Mouse (Mus musculus): ENCODE results near the gene Slc9a5.

The Slc9a5 gene

DNA sequence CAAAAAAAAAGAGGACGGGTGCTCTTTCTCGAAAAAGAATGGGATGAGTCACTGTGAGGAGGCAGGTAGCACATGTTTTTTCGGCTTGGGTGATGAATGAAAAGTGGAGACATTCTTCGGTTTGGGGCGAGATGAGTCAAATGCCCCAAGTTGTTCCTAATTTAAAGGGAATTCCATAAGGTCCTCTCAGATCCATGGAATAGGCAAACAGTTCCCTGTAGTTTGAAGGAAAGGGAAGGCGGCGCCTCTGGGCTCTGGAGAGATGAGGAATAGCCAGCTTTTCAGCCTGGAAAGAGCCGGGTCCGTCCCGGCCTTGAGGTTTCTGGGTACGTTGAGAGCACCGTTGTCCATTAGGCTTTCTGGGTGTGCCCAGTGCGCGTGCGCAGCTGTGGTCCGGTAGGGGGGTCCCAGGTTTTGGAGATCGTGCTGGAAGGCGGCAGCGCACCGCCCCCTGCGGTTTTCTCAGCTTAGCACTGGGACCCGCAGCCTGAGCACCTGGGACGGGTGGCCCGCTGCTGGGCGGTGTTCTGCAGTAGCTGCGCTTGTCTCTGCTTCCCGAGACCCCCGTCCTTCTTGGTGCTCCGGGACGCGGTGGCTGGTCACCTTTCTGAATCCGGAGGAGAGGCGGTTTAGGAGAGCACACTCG, at the start of gene Slc9a5:
Gene Slc9a5 (plus strand): TSS at position 394 of the 646 bp plus-strand sequence.
- DNase-seq: no peak

DNA sequence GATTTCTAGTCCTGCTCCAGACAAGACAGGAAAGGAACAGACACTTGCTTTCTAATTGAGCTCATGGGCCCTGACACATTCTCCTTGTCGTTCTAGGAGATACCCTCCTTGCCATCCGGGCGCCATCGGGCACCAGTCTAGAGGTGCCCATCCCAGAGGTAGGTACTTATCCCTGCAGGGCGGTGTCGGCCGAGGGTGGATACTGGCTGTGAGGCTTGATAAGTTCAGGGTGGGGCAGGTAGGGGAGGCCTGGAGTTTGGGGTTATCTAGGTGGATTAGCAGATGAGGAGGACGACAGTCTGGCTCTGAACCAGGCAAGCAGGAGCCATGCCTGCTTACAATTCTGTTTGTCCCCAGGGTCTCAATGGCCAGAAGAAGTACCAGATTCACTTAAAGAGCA, 48.7 kb upstream of the Slc9a5 start:
- no peak for DNase-seq

DNA sequence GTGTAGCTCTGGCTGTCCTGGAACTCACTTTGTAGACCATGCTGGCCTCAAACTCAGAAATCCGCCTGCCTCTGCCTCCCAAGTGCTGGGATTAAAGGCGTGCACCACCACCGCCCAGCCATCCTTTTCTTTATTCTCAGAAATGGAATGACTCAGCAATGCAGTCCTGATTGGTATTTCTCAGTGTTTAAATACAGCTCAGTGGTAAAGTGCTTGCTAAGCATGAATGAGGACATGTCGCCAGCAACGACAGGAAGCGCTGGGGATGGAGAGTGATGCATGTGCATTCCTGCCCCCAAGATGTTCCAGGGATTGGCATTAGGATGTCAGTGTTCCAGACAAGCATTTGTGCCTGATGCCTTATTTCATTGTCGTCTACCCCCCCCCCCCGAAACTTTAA, 45.2 kb upstream of the Slc9a5 start:
- DNase-seq: no peak

DNA sequence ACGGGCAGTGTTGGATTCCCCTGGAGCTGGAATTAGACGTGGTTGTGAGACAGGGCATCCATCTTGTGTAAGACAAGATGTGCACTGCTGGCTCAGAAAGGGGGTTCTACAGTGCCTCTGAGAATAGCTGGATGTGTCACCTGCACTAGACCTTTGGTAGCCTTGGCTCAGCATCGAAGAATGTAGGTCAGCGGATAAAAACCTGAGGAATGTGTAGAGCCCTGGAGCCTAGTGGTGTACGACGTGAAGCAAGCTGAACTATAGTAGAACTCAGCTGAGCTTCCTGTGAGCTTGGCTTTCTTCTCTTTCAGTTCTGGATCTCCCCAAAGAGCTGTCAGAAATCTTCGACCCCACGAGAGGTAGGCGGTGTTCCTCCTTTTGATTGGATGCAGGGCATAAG, 44.8 kb upstream of the Slc9a5 start:
- DNase-seq: no peak

- no peak for DNase-seq
Observed at GRCm38 (mm10) chr8:105304325-105305210, 44.1 kb upstream of the Slc9a5 start.

DNA sequence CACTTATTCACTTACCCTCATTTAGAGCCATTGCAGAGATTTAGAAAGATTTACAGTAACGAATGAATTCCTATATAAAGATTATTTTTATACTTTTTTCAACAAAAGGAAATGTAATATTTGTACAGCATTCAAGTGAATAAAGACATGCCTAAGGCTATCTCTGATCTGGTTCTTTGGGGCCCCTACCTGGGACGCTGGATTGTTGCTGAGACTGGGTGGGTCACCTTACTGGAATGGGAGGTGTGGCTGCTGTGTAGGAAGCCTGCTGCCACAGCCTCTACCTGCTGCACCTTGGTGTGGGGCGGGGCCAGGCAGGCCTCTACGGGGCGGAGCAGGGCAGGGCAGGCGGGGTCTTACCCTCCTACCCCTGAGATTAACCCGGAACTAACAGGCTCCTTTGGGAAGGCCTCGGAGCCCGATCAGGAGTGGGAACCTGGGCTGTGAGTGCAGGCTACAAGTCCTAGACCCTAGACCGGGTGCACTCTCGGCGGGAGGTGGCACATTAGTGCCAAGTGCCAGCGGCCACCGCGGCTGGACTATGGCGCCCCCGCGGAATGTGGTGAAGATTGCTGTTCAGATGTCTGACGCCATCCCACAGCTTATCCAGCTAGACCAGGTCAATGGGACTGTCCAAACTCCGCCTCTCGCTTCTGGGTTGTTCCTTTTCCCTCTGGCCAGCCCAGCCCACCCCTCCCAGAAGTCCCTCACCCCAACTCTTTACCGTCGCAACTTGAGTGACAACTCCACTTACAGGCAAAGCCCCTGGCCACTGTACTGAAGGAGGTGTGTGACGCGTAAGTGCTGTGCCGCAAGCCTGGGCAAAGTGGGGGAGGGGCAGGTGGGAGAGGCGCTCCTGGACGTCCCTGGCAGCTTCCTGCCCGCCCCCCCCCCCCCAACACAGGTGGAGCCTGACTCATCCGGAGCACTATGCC, 43.2 kb upstream of the Slc9a5 start, which contains the start of gene Elmo3:
Gene Elmo3 (plus strand): TSS at position 391 of the 935 bp plus-strand sequence.
- DNase-seq: peak; percentile 78

DNA sequence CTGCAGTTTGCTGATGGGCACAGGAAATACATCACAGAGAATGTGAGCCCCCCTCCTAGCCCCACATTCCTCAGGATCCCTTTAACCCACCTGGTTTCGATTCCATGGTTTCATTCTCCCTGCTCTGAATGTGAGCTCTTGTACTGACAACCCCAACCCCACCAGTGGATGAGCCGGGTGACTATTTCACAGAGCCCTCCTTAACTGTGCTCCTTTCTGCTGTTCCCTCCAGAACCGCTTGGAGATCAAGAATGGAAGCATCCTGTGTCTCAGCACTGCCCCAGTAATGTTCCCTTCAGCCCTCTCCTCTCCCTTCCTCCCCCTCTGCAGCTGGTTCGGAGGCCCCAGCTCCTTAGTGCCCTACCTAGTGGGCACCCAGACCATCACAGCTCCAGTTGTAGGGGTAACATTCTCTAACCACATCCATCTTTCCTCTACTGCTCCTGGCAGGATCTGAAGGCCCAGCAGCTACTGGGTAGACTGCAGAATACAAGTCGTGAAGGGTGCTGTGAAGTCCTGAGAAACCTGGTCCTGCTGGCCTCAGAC, 42.4 kb upstream of the Slc9a5 start:
- peak; percentile 49 for DNase-seq

- DNase-seq: peak; percentile 31
Observed at GRCm38 (mm10) chr8:105307670-105308069, 41.0 kb upstream of the Slc9a5 start.

DNA sequence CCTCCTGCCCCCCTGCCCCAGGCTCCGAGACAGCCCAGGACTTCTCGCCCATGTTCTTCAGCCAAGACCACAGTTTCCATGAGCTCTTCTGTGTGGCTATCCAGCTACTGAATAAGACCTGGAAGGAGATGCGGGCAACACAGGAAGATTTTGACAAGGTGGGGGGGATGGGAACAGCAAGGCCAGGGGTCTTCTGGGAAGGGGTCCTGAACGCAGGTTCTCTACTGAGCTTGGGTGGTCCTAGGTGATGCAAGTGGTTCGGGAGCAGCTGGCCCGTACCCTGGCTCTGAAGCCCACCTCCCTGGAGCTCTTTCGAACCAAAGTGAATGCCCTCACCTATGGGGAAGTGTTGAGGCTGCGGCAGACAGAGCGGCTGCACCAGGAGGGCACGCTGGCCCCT, 40.2 kb upstream of the Slc9a5 start:
- DNase-seq: peak; percentile 36

DNA sequence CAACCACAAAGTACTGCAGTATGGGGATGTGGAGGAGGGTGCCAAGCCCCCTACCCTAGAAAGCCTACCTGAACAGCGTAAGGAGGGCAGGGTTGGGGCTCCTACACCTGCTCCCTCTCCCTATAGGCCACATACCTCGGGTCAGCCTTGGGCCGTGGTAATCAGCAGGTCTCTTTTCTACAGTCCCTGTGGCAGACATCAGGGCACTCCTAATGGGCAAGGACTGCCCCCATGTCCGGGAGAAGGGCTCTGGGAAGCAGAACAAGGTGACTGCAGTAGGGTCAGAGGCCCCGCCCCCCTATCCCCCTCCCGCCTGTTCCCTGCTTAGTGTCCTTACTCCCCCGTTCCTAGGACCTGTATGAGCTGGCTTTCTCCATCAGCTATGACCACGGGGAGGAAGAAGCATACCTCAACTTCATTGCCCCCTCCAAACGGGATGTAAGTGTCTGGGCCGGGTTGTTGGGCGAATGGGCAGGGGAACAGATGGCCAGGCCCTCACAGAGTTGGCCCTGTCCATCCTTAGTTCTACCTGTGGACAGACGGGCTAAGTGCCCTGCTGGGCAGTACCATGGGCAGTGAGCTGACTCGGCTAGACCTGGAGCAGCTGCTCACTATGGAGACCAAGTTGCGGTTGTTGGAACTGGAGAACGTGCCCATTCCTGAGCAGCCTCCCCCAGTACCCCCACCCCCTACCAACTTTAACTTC, 39.3 kb upstream of the Slc9a5 start:
- DNase-seq: peak; percentile 90

- DNase-seq: peak; percentile 49
Observed at GRCm38 (mm10) chr8:105310118-105310517, 38.5 kb upstream of the Slc9a5 start.

DNA sequence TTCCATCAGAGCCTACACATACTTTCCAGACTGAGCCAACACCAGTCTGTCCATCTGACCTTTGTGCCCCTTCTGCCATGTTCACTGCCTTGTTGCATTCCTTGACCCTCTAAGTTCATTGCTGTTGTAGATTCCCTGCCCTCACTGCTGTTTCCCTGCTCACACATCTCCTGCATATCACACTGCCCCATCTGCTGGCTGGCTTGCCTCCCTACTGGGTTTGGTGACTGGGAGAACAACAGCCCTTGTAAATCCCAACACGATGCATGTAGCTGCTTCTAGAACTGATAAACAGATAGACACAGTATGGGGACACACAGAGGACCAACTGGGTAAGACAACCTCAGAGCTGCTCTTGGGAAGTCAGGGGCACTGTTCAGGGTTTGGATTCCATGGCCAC, 36.9 kb upstream of the Slc9a5 start:
- DNase-seq: no peak

DNA sequence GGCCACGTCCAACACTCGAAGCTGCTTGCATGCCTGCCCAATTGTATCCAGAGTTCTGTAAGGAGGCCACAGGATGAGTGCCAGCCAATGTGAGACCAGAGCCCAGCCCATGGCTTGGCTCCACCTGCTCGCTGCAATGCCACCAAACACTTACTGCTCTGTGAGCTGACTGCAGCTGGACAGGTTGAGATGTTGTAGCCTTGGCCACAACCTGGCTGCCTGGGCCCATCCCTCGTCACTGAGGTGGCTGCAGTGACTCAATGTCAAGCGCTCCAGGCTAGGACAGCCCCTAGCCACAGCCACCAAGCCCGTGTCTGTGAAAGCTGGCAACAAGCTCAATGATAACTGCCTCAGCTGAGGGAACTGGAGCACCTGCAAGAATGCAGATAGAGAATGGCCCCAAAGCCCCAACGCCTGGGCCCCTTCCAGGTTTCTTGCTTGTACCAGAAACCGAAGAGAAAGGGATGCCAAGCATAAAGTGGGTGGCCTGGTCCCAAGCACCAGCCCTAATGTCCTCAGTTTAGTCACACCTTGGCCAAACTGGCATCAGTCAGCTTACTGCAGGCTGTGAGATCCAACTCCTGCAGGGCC, 35.7 kb upstream of the Slc9a5 start:
- DNase-seq: peak; percentile 39

GRCm38 (mm10) chr8:105313622-105314402, 34.8 kb upstream of the Slc9a5 start:
- DNase-seq: no peak

- peak; percentile 57 for DNase-seq
Observed at GRCm38 (mm10) chr8:105315073-105315769, 33.4 kb upstream of the Slc9a5 start.

DNA sequence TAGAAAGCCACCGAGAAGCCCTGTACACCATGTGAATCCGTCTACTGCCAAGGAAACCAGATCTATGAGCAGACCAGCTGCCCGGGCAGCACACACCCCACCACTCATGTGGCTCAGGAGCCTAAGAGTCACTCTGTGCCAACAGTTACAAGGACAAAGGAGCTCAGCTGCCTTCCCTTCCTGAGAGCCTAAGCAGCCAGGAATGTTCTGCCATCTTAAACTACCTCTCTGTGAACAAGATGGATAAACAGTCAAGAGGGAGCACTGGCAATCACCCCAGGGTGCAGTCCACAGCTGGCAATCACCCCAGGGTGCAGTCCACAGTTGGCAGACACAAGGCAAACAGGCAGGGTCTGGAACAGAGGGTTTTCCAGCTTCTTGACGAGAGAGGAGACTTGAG, 30.7 kb upstream of the Slc9a5 start:
- no peak for DNase-seq

DNA sequence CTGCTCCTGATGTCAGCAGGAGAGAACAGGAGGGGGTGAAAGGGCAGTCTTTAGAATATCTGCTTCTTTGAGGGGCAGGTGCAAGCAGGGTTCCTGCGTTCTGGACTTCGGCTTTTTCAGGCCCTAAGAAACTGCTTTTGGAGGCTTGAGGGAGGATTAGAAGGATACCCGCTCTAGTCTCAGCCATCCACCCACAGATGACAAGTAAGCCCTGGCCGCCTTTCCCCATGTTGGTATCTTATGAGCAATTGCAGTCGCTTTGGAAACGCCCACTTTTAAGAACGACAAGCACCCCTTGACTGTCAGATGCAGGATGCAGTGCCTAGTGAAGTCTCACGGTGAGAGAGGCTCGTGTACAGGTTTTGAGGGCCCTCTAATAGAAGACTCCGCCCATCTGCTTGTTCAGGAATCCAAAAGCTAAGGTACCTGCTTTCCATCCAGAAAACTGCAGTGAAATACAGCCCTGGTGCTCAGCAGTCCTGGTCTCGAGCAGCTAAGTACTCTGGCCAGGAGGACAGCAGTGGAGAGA, 29.9 kb upstream of the Slc9a5 start:
- DNase-seq: no peak

- no peak for DNase-seq
Observed at GRCm38 (mm10) chr8:105323183-105323582, 25.5 kb upstream of the Slc9a5 start.

GRCm38 (mm10) chr8:105325641-105326093, 23.0 kb upstream of the Slc9a5 start:
- no peak for DNase-seq

Data from cerebellum, adult 8-10 months (tissue).